Mouse (Mus musculus) thymus, adult 2 months (tissue): Measurements from ENCODE around the gene Nlgn1. TPM values are rescaled to one million over a fixed set of nuclear protein-coding genes. Genes with fewer than 3 reads are reported as not detected.

Source experiments
- DNase-seq: peaks from one replicate; pipeline ENCODE4 v3.0.0; 2021
- H3K27ac ChIP-seq: fragments of 200-500 bp; 2 replicates; pipeline ENCODE4 v1.5.1; 2012; ENCODE audit warnings: low read length, control low read depth; ENCODE audit not compliant: control insufficient read depth, insufficient read depth
- H3K27me3 ChIP-seq: fragments of 200-500 bp; 2 replicates; pipeline ENCODE4 v1.6.1; 2012; ENCODE audit warnings: mild to moderate bottlenecking, low read length, moderate library complexity, mixed read lengths; ENCODE audit not compliant: control insufficient read depth, insufficient read depth
- H3K36me3 ChIP-seq: fragments of 200-500 bp; 2 replicates; pipeline ENCODE4 v1.6.1; 2012; ENCODE audit warnings: mild to moderate bottlenecking, low read length, moderate library complexity; ENCODE audit not compliant: control insufficient read depth, insufficient read depth
- H3K4me1 ChIP-seq: fragments of 200-500 bp; replicated peaks from 2 replicates; pipeline ENCODE4 v1.6.1; 2012; ENCODE audit warnings: low read length; ENCODE audit not compliant: control insufficient read depth, insufficient read depth
- H3K4me3 ChIP-seq: fragments of 200-500 bp; 2 replicates; pipeline ENCODE4 v1.5.1; 2012; ENCODE audit warnings: mild to moderate bottlenecking, low read length, control low read depth, moderate library complexity; ENCODE audit not compliant: control insufficient read depth, insufficient read depth
- CTCF ChIP-seq: fragments of 200-500 bp; IDR thresholded peaks from 2 replicates; pipeline ENCODE4 v1.5.1; 2012; ENCODE audit warnings: mild to moderate bottlenecking, control low read depth, low read length, moderate library complexity, borderline replicate concordance; ENCODE audit not compliant: control insufficient read depth, poor library complexity, insufficient read depth; ENCODE audit errors: extremely low read depth
- POLR2A ChIP-seq: fragments of 200-500 bp; IDR thresholded peaks from 2 replicates; pipeline ENCODE4 v1.6.1; 2012; ENCODE audit warnings: mild to moderate bottlenecking, low read length, control low read depth, moderate library complexity; ENCODE audit not compliant: control insufficient read depth, poor library complexity, insufficient read depth; ENCODE audit errors: extremely low read depth
- WGBS: fragments of 180-500 bp; shearing (Covaris S2); methylation state at CpG from one replicate; pipeline ENCODE4 v1.1.7; 2018; 5-methylcytosine and 5-hydroxymethylcytosine counted together
- polyA plus RNA-seq: library from polyadenylated mRNA; depleted of rRNA; stranded (reverse); fragments of >200 nt; gene quantifications from 2 replicates; pipeline ENCODE4 v1.2.3, GENCODE M21; 2012

Nlgn1 gene
- polyA plus RNA-seq, 1 experiment: 0.96 TPM

DNA sequence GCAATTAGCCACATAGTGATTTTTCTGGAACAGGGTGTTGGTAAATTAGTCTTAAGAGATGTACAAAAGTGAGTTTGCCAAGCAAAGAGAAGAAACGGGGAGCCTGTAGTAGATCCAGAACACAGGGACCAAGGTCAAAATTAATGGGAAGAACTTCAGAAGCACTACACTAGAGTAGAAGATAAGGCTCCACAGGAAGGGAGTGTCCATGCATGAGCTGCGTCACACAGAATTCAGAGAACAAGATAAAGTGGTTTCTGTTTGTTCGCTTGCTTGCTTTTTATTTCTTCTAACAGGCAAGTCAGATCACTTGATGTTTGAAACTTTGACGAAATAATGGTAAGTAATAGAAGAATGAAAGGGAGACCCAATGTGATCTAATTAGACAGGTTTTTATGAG is 920.3 kb downstream of the Nlgn1 start:
- TF ChIP-seq POLR2A (no peak), CTCF (no peak)
- no peak for DNase-seq
- 92% methylated on average over 4 of the region's 4 CpGs for WGBS

More for the DNA sequence above, 920.3 kb downstream of the Nlgn1 start:
- no peaks in the 10 kb centered on the region for H3K4me1 ChIP-seq
- H3K4me3 ChIP-seq: no peak overlapping the region
- H3K27ac ChIP-seq: no peak overlapping the region
- H3K36me3 ChIP-seq: no peaks in the 10 kb centered on the region
- no peaks in the 10 kb centered on the region for H3K27me3 ChIP-seq
